Mouse (Mus musculus) bone marrow macrophage, adult 2 months (primary cell): ENCODE measurements at regions not wholly inside any gene's neighbourhood (a gene's known extent, or its start where the extent isn't known, plus 50 kb on each side); places are given as distances from the start of the nearest gene placed in this dataset.

Experiments
- CTCF ChIP-seq: IDR thresholded peaks from 2 replicates; pipeline ENCODE4 v1.5.1; 2012; ENCODE audit warnings: low read depth, mild to moderate bottlenecking, low read length, moderate library complexity
- POLR2A ChIP-seq: IDR thresholded peaks from 2 replicates; pipeline ENCODE4 v1.6.1; 2012; ENCODE audit warnings: mild to moderate bottlenecking, low read depth, low read length, borderline replicate concordance

GRCm38 (mm10) chr3:31389955-31390354 is 79.8 kb upstream of the Slc7a14 start:
- TF ChIP-seq CTCF: no peak
- no peak for TF ChIP-seq POLR2A
